Mouse (Mus musculus): ENCODE measurements around the gene Cradd. TPM values are rescaled to one million over a fixed set of nuclear protein-coding genes. Genes with fewer than 3 reads are reported as not detected.

Cradd gene
- polyA plus RNA-seq (2015; fragmentation: Nextera tagmentation; extraction: Ambion mirVana), result 9.6 and 10.1 TPM in 2 replicates

GRCm38 (mm10) chr10:95323393-95324277 lies at the start of gene Cradd:
TSS of gene Cradd (minus strand) at chr10:95324133.
- Histone ChIP-seq H3K27me3 (replicated peaks) (no peaks in the 10 kb centered on the region), H3K4me2 (peak within 1 kb of the TSS; percentile 78), H3K36me3 (replicated peaks) (no peaks in the 10 kb centered on the region), H3K4me3 (peak within 1 kb of the TSS; percentile 54), H3K4me1 (peaks cover 14% of the 10 kb centered on the region), H3K9ac (peak within 1 kb of the TSS; percentile 60), H3K9me3 (no peaks in the 10 kb centered on the region), H3K27ac (peak within 1 kb of the TSS; percentile 95)
- peak; percentile 92 for ATAC-seq (replicated peaks)
- under 1% methylated on average over 51 of the region's 51 CpGs for WGBS

- H3K27me3 ChIP-seq (replicated peaks), result no peaks in the 10 kb centered on the region
- 88% methylated on average over 6 of the region's 6 CpGs for WGBS
- ATAC-seq (replicated peaks), result no peak
- H3K9ac ChIP-seq, result no peak overlapping the region
- H3K4me3 ChIP-seq, result no peak overlapping the region
- H3K36me3 ChIP-seq (replicated peaks), result no peaks in the 10 kb centered on the region
- H3K4me1 ChIP-seq, result no peaks in the 10 kb centered on the region
- H3K9me3 ChIP-seq, result no peaks in the 10 kb centered on the region
- no peak overlapping the region for H3K27ac ChIP-seq
- no peak overlapping the region for H3K4me2 ChIP-seq
These were observed 49.4 kb upstream of the Cradd start for GRCm38 (mm10) chr10:95373340-95373739.

GRCm38 (mm10) chr10:95371942-95372341 lies 48.0 kb upstream of the Cradd start:
- Histone ChIP-seq H3K4me2 (no peak overlapping the region), H3K4me3 (no peak overlapping the region), H3K27me3 (replicated peaks) (no peaks in the 10 kb centered on the region), H3K36me3 (replicated peaks) (no peaks in the 10 kb centered on the region), H3K27ac (no peak overlapping the region), H3K9me3 (no peaks in the 10 kb centered on the region), H3K4me1 (no peaks in the 10 kb centered on the region), H3K9ac (no peak overlapping the region)
- no peak for ATAC-seq (replicated peaks)
- WGBS, result 85% methylated on average over 3 of the region's 3 CpGs

- Histone ChIP-seq H3K36me3 (replicated peaks) (no peaks in the 10 kb centered on the region), H3K27me3 (replicated peaks) (no peaks in the 10 kb centered on the region), H3K9ac (no peak overlapping the region), H3K4me2 (no peak overlapping the region), H3K9me3 (no peaks in the 10 kb centered on the region), H3K4me3 (no peak overlapping the region), H3K4me1 (no peaks in the 10 kb centered on the region), H3K27ac (no peak overlapping the region)
- no peak for ATAC-seq (replicated peaks)
These were observed 45.3 kb upstream of the Cradd start for GRCm38 (mm10) chr10:95369190-95369589.

GRCm38 (mm10) chr10:95368151-95368550 lies 44.2 kb upstream of the Cradd start:
- H3K4me2 ChIP-seq, result no peak overlapping the region
- no peak overlapping the region for H3K4me3 ChIP-seq
- H3K27ac ChIP-seq, result no peak overlapping the region
- no peaks in the 10 kb centered on the region for H3K9me3 ChIP-seq
- H3K9ac ChIP-seq, result no peak overlapping the region
- H3K27me3 ChIP-seq (replicated peaks), result no peaks in the 10 kb centered on the region
- no peak for ATAC-seq (replicated peaks)
- no peaks in the 10 kb centered on the region for H3K4me1 ChIP-seq
- WGBS, result 90% methylated on average over 14 of the region's 14 CpGs
- no peaks in the 10 kb centered on the region for H3K36me3 ChIP-seq (replicated peaks)

- WGBS, result 82% methylated on average over 9 of the region's 9 CpGs
- no peaks in the 10 kb centered on the region for H3K9me3 ChIP-seq
- H3K27ac ChIP-seq, result no peak overlapping the region
- H3K4me1 ChIP-seq, result no peaks in the 10 kb centered on the region
- no peak overlapping the region for H3K4me2 ChIP-seq
- H3K36me3 ChIP-seq (replicated peaks), result no peaks in the 10 kb centered on the region
- no peak for ATAC-seq (replicated peaks)
- no peaks in the 10 kb centered on the region for H3K27me3 ChIP-seq (replicated peaks)
- no peak overlapping the region for H3K4me3 ChIP-seq
- no peak overlapping the region for H3K9ac ChIP-seq
These were observed 43.7 kb upstream of the Cradd start for GRCm38 (mm10) chr10:95367661-95368089.

- Histone ChIP-seq H3K36me3 (replicated peaks) (no peaks in the 10 kb centered on the region), H3K4me1 (no peaks in the 10 kb centered on the region), H3K9ac (no peak overlapping the region), H3K27ac (no peak overlapping the region), H3K4me3 (no peak overlapping the region), H3K9me3 (no peaks in the 10 kb centered on the region), H3K27me3 (replicated peaks) (no peaks in the 10 kb centered on the region), H3K4me2 (no peak overlapping the region)
- 77% methylated on average over 7 of the region's 7 CpGs for WGBS
- ATAC-seq (replicated peaks), result no peak
These were observed 43.3 kb upstream of the Cradd start for GRCm38 (mm10) chr10:95367241-95367640.

GRCm38 (mm10) chr10:95362326-95362725 lies 38.4 kb upstream of the Cradd start:
- no peak overlapping the region for H3K9ac ChIP-seq
- 43% methylated on average over 2 of the region's 2 CpGs for WGBS
- H3K4me1 ChIP-seq, result no peaks in the 10 kb centered on the region
- no peak for ATAC-seq (replicated peaks)
- H3K4me3 ChIP-seq, result no peak overlapping the region
- no peak overlapping the region for H3K27ac ChIP-seq
- no peak overlapping the region for H3K4me2 ChIP-seq
- H3K27me3 ChIP-seq (replicated peaks), result no peaks in the 10 kb centered on the region
- no peaks in the 10 kb centered on the region for H3K9me3 ChIP-seq
- H3K36me3 ChIP-seq (replicated peaks), result no peaks in the 10 kb centered on the region

- Histone ChIP-seq H3K36me3 (replicated peaks) (no peaks in the 10 kb centered on the region), H3K4me1 (no peaks in the 10 kb centered on the region), H3K27ac (no peak overlapping the region), H3K27me3 (replicated peaks) (no peaks in the 10 kb centered on the region), H3K9ac (no peak overlapping the region), H3K9me3 (no peaks in the 10 kb centered on the region), H3K4me2 (no peak overlapping the region), H3K4me3 (no peak overlapping the region)
- 91% methylated on average over 12 of the region's 12 CpGs for WGBS
- ATAC-seq (replicated peaks), result no peak
These were observed 37.4 kb upstream of the Cradd start for GRCm38 (mm10) chr10:95361260-95361841.

GRCm38 (mm10) chr10:95360048-95360447 lies 36.1 kb upstream of the Cradd start:
- WGBS, result 92% methylated on average over 5 of the region's 5 CpGs

GRCm38 (mm10) chr10:95357721-95358120 lies 33.8 kb upstream of the Cradd start:
- Histone ChIP-seq H3K36me3 (replicated peaks) (no peaks in the 10 kb centered on the region), H3K9me3 (no peaks in the 10 kb centered on the region), H3K27ac (no peak overlapping the region), H3K4me2 (no peak overlapping the region), H3K4me3 (no peak overlapping the region), H3K27me3 (replicated peaks) (no peaks in the 10 kb centered on the region), H3K9ac (no peak overlapping the region), H3K4me1 (no peaks in the 10 kb centered on the region)
- ATAC-seq (replicated peaks), result no peak
- 89% methylated on average over 3 of the region's 3 CpGs for WGBS

More at GRCm38 (mm10) chr10:95360048-95360447, 36.1 kb upstream of the Cradd start:
- Histone ChIP-seq H3K27me3 (replicated peaks) (no peaks in the 10 kb centered on the region), H3K9me3 (no peaks in the 10 kb centered on the region), H3K36me3 (replicated peaks) (no peaks in the 10 kb centered on the region), H3K4me2 (no peak overlapping the region), H3K9ac (no peak overlapping the region), H3K4me1 (no peaks in the 10 kb centered on the region), H3K27ac (no peak overlapping the region), H3K4me3 (no peak overlapping the region)
- ATAC-seq (replicated peaks), result no peak

GRCm38 (mm10) chr10:95356711-95357110 lies 32.8 kb upstream of the Cradd start:
- 74% methylated on average over 7 of the region's 7 CpGs for WGBS
- no peaks in the 10 kb centered on the region for H3K4me1 ChIP-seq
- H3K9ac ChIP-seq, result no peak overlapping the region
- H3K27me3 ChIP-seq (replicated peaks), result no peaks in the 10 kb centered on the region
- H3K4me2 ChIP-seq, result no peak overlapping the region
- H3K4me3 ChIP-seq, result no peak overlapping the region
- H3K9me3 ChIP-seq, result no peaks in the 10 kb centered on the region
- no peaks in the 10 kb centered on the region for H3K36me3 ChIP-seq (replicated peaks)
- ATAC-seq (replicated peaks), result no peak
- no peak overlapping the region for H3K27ac ChIP-seq
